Mouse (Mus musculus) urinary bladder, postnatal 4 days (tissue): ENCODE measurements around the gene Zfp652.
"Not testable (repeated sequence)": the region's sequence is repeated elsewhere in the genome, so short reads cannot be mapped to it uniquely, and the experiment has no call there.

Experiments
- DNase-seq, 2 experiments: peaks; one replicate each; pipeline ENCODE4 v3.0.0; 2021 to 2022; ENCODE audit warnings: low spot score in 2 of 2

The Zfp652 gene

DNA sequence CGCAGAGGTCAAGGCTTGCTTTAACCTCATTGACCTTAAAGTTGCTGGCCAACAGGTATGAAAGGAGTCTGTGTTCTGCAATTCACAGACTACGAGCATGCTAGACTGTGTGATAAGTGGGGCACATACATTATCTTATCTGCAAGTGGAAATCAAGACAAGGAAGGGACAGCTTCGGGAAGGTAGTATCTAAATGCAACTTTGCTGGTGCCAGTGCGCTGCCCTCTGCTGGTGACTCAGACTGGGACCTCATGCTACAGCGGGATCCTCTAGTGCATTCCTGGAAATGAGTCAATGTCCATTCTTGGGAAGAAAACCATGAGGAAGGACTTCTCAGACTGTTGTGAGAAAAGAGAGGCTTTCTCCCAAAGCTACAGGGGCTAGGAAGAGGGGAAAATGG lies 141.2 kb downstream of the Zfp652 start:
- no peak for DNase-seq

GRCm38 (mm10) chr11:95857306-95857705 lies 144.8 kb downstream of the Zfp652 start:
- DNase-seq = no peak

GRCm38 (mm10) chr11:95857716-95858527 lies 145.4 kb downstream of the Zfp652 start:
- no peak for DNase-seq

DNA sequence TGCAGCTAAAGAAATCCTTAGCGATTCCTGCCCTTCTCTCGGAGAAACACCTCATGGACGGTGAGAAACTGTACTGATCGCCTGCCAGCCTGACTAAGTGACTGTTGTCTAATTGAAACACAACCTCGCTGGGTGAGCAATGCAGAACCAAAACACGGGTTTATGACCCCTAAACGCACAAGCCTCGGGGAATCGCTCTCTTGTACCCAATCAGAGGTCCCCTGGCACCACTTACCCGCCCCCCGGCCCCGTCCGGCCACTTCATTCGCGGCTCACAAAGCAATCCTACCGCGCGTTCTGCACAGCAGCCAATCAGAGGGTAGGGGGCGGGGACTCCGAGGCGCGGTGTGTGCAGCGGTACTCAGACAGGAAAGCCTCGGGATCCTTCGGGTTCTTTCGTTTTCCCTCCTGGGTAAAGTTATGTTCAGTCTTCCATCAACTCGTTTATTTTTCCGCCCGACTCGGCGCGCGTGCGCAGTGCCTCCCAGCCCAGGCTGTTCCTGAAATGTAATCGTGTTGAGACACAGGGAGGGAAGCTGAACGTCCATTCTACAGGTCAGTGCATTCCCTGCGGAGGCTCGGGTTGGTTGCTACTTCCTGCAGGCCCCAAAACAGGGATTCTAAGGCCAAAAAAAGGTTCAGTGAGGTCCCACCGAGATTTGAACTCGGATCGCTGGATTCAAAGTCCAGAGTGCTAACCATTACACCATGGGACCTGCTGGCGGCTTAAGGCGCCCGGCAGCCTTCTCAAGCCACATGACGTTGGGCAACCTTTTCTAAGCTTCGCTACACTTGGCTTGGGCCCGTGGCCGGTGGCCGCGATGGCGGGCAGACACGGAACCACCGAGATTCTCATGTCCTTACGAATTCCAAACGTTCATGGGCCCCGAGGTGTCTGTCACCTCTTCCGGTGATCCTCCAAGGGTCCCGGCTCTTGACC lies 146.3 kb downstream of the Zfp652 start:
- peak; percentile 96 for DNase-seq

DNA sequence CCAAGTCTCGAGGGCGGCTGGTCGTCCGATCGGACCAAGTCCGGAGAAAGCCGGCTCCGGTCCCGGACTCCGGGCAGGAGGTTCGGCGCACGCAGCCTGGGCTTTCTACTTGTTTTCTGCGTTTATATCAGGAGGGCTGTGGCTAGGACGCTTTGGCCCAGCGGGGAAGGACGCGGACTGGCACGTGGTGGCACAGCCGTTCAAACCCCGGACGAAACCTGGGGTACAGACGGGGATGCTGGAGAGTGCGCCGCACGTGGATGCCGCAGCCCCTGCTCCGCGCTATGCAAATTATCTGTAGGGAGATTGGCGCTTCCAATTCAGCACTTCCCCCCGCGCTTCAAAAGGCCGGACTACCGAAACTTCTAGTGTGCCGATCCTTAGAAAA lies 147.0 kb downstream of the Zfp652 start:
- DNase-seq = no peak

DNA sequence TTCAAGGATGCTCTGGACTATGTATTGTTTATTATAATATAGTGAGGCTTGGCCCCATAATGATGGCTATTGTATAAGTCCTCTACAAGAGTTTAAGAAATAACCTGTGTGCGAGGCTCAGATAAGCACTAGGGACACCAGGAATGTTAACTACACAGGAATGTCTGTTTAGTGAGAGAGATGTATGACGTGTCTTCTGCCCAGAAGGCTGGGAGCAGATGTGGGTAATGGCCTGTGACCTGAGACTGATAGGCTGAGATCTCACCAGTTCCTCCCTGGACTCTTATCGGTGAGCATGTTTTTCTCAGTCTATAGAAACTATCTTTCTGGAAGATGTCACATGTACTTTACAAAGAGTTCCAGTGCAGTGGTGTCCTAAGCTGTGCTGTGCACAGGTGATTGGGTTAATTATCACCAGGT lies 147.6 kb downstream of the Zfp652 start:
- DNase-seq = no peak

GRCm38 (mm10) chr11:95861397-95861796 lies 148.9 kb downstream of the Zfp652 start:
- DNase-seq = no peak

GRCm38 (mm10) chr11:95869442-95869841 lies 157.0 kb downstream of the Zfp652 start:
- DNase-seq = no peak

DNA sequence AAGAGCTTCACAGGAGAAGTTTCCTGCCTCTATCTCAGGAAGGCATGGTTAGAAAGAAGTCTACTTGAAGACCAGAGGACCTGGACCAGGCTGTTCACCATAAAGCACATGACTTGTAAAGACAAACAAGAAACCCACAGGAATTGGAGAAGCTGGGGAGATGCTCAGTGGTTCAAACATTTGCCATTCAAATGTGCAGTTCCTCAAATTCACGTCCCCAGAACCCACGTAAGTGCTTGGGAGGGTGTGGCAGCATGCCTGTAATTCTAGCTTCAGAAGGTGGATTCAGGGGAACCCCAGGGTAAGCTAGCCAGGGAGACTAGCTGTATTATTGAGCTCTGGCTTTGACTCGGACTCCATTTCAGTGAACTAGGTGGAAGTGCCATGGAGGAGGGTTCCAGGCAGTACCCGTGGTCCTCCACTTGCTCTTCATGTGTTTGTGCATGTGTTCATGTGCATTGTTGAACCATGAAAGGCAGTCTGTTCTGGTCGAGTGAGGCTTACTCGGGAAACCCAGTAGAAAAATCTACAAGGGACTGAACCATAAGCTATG lies 157.5 kb downstream of the Zfp652 start:
- DNase-seq = no peak

- DNase-seq = no peak
Measured at GRCm38 (mm10) chr11:95875804-95876203, 163.3 kb downstream of the Zfp652 start.

- DNase-seq = peak in 1 of 2 experiments; percentile 76
Measured at GRCm38 (mm10) chr11:95876296-95876695, 163.8 kb downstream of the Zfp652 start.

DNA sequence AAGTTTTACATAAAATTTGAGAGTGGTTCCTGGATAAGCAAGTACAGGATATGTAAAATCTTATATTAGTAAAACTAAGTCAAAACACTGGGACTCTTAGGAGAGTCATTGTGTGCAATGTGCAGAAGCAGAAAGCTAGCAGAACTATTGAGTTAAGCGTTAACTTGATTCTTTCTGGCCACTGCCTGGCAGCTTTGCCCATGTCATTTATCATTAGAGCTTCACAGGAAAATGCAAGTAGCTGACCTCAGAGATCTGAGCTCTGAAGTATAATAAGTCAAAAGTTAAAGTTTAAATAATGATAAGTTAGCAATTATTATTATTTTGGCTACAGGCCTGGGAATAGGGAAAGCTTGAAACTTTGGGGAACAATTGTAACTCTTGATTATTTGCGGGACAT lies 167.4 kb downstream of the Zfp652 start:
- not testable (repeated sequence) for DNase-seq
